Mouse (Mus musculus) large intestine, adult 2 months (tissue): ENCODE results near the gene Zfp462. TPM values are rescaled to one million over a fixed set of nuclear protein-coding genes. Genes with fewer than 3 reads are reported as not detected.
"Not testable (repeated sequence)": the region's sequence is repeated elsewhere in the genome, so short reads cannot be mapped to it uniquely, and the experiment has no call there.

Source experiments
- DNase-seq: peaks from one replicate; pipeline ENCODE4 v3.0.0-alpha.2; 2012; ENCODE audit warnings: low read depth, low spot score
- WGBS: fragments of 180-500 bp; shearing (Covaris S2); methylation state at CpG from one replicate; pipeline ENCODE4 v1.1.7; 2018; 5-methylcytosine and 5-hydroxymethylcytosine counted together
- polyA plus RNA-seq: library from polyadenylated mRNA; depleted of rRNA; stranded (reverse); fragments of >200 nt; gene quantifications from 2 replicates; pipeline ENCODE4 v1.2.3, GENCODE M21; 2012; rRNA removed

Zfp462 gene
- polyA plus RNA-seq, result 3.5 and 5.3 TPM in 2 replicates

GRCm38 (mm10) chr4:54944921-54945430 lies at the start of gene Zfp462:
Gene Zfp462, plus strand, starts transcription at chr4:54945048.
- no peak for DNase-seq

GRCm38 (mm10) chr4:54896017-54896416 lies 48.8 kb upstream of the Zfp462 start:
- DNase-seq, result no peak
- 93% methylated on average over 4 of the region's 4 CpGs for WGBS

More at GRCm38 (mm10) chr4:54944921-54945430, at the start of gene Zfp462:
- under 1% methylated on average over 43 of the region's 43 CpGs for WGBS

- no peak for DNase-seq
- WGBS, result 53% methylated on average over 8 of the region's 8 CpGs
Observed at GRCm38 (mm10) chr4:54904641-54905040, 40.2 kb upstream of the Zfp462 start.

GRCm38 (mm10) chr4:54905399-54905953 lies 39.4 kb upstream of the Zfp462 start:
- no peak for DNase-seq
- 55% methylated on average over 7 of the region's 7 CpGs for WGBS

- WGBS, result 67% methylated on average over 3 of the region's 3 CpGs
- no peak for DNase-seq
Observed at GRCm38 (mm10) chr4:54910300-54910699, 34.5 kb upstream of the Zfp462 start.

GRCm38 (mm10) chr4:54918276-54918675 lies 26.6 kb upstream of the Zfp462 start:
- 61% methylated on average over 3 of the region's 3 CpGs for WGBS
- no peak for DNase-seq

GRCm38 (mm10) chr4:54923386-54923785 lies 21.5 kb upstream of the Zfp462 start:
- WGBS, result 95% methylated on average over 2 of the region's 2 CpGs
- DNase-seq, result no peak

GRCm38 (mm10) chr4:54924306-54924705 lies 20.5 kb upstream of the Zfp462 start:
- WGBS, result 89% methylated on average over 2 of the region's 2 CpGs
- DNase-seq, result no peak

- 93% methylated on average over 5 of the region's 5 CpGs for WGBS
- DNase-seq, result not testable (repeated sequence)
Observed at GRCm38 (mm10) chr4:54926456-54926855, 18.4 kb upstream of the Zfp462 start.

GRCm38 (mm10) chr4:54927321-54928062 lies 17.4 kb upstream of the Zfp462 start:
- WGBS, result 74% methylated on average over 8 of the region's 8 CpGs
- DNase-seq, result not testable (repeated sequence)

- 73% methylated on average over 2 of the region's 2 CpGs for WGBS
Observed at GRCm38 (mm10) chr4:54929686-54930085, 15.2 kb upstream of the Zfp462 start.

GRCm38 (mm10) chr4:54932668-54933067 lies 12.2 kb upstream of the Zfp462 start:
- 23% methylated on average over 2 of the region's 2 CpGs for WGBS
- no peak for DNase-seq

More at GRCm38 (mm10) chr4:54929686-54930085, 15.2 kb upstream of the Zfp462 start:
- no peak for DNase-seq

GRCm38 (mm10) chr4:54937161-54937560 lies 7.7 kb upstream of the Zfp462 start:
- no peak for DNase-seq
- 83% methylated on average over 1 of the region's 1 CpGs for WGBS

GRCm38 (mm10) chr4:54945603-54946445 lies 976 bp downstream of the Zfp462 start:
- WGBS, result under 1% methylated on average over 36 of the region's 36 CpGs
- DNase-seq, result no peak

GRCm38 (mm10) chr4:54946662-54947055 lies 1.8 kb downstream of the Zfp462 start:
- DNase-seq, result no peak
- 2% methylated on average over 10 of the region's 10 CpGs for WGBS

GRCm38 (mm10) chr4:54947056-54947990 lies 2.5 kb downstream of the Zfp462 start:
- no peak for DNase-seq
- 1% methylated on average over 34 of the region's 35 CpGs for WGBS

- DNase-seq, result no peak
- WGBS, result under 1% methylated on average over 24 of the region's 25 CpGs
Observed at GRCm38 (mm10) chr4:54947991-54948615, 3.3 kb downstream of the Zfp462 start.
